Mouse (Mus musculus) ES-Bruce4 (cell line): ENCODE measurements around the gene Epha2. TPM values are rescaled to one million over a fixed set of nuclear protein-coding genes. Genes with fewer than 3 reads are reported as not detected.

Source experiments
- H3K27ac ChIP-seq: 2 replicates; pipeline ENCODE4 v1.5.1; 2012; ENCODE audit warnings: low read length, inconsistent platforms; ENCODE audit not compliant: insufficient read depth
- H3K27me3 ChIP-seq: 2 replicates; pipeline ENCODE4 v1.6.1; 2012; ENCODE audit warnings: mild to moderate bottlenecking, low read length, inconsistent platforms; ENCODE audit not compliant: control insufficient read depth, poor library complexity, insufficient read depth, severe bottlenecking
- H3K36me3 ChIP-seq: 2 replicates; pipeline ENCODE4 v1.6.1; 2012; ENCODE audit warnings: inconsistent platforms, mild to moderate bottlenecking, low read length, moderate library complexity; ENCODE audit not compliant: control insufficient read depth, poor library complexity, insufficient read depth, severe bottlenecking
- H3K4me1 ChIP-seq: one replicate; pipeline ENCODE4 v1.8.1; 2011; ENCODE audit warnings: low read length; ENCODE audit not compliant: control insufficient read depth, insufficient read depth
- H3K4me3 ChIP-seq: 2 replicates; pipeline ENCODE4 v1.5.1; 2011; ENCODE audit warnings: low read depth, mild to moderate bottlenecking, low read length
- H3K9ac ChIP-seq: 2 replicates; pipeline ENCODE4 v1.6.1; 2012; ENCODE audit warnings: low read depth, mild to moderate bottlenecking, inconsistent platforms; ENCODE audit not compliant: poor library complexity, severe bottlenecking
- H3K9me3 ChIP-seq: replicated peaks from 2 replicates; pipeline ENCODE4 v1.6.1; 2012; ENCODE audit warnings: mild to moderate bottlenecking, low read length, inconsistent platforms; ENCODE audit not compliant: control insufficient read depth, poor library complexity, insufficient read depth, severe bottlenecking
- CTCF ChIP-seq: IDR thresholded peaks from one replicate; pipeline ENCODE4 v1.8.1; 2011; ENCODE audit warnings: low read depth, low read length
- EP300 ChIP-seq: IDR thresholded peaks from 2 replicates; pipeline ENCODE4 v1.6.1; 2011; ENCODE audit warnings: low read depth, low read length; ENCODE audit not compliant: insufficient read depth
- POLR2A ChIP-seq: IDR thresholded peaks from one replicate; pipeline ENCODE4 v1.8.1; 2011; ENCODE audit warnings: low read length; ENCODE audit not compliant: insufficient read depth
- polyA plus RNA-seq: library from polyadenylated mRNA; stranded (reverse); fragments of >200 nt; gene quantifications from 2 replicates; pipeline ENCODE4 v1.2.4, GENCODE M21; 2011; ENCODE audit warnings: low read depth; ENCODE audit not compliant: missing spikeins, insufficient read depth, insufficient read length

The Epha2 gene
- polyA plus RNA-seq, 1 experiment: 44.7 TPM

- H3K9ac ChIP-seq: peak overlapping the region; percentile 14; the same call in 1 of the 2 replicates
- H3K27ac ChIP-seq: no peak overlapping the region
- H3K4me1 ChIP-seq: peaks cover 30% of the 10 kb centered on the region
- no peak overlapping the region for H3K4me3 ChIP-seq
- H3K36me3 ChIP-seq: no peaks in the 10 kb centered on the region
- TF ChIP-seq EP300 (no peak), POLR2A (no peak), CTCF (no peak)
- no peaks in the 10 kb centered on the region for H3K27me3 ChIP-seq
- no peaks in the 10 kb centered on the region for H3K9me3 ChIP-seq
These were observed 26.3 kb upstream of the Epha2 start for GRCm38 (mm10) chr4:141274485-141275341.

- no peaks in the 10 kb centered on the region for H3K27me3 ChIP-seq
- no peaks in the 10 kb centered on the region for H3K9me3 ChIP-seq
- TF ChIP-seq EP300 (no peak), POLR2A (no peak), CTCF (no peak)
- no peak overlapping the region for H3K9ac ChIP-seq
- H3K4me1 ChIP-seq: peaks cover 30% of the 10 kb centered on the region
- H3K36me3 ChIP-seq: no peaks in the 10 kb centered on the region
- peak overlapping the region; percentile 91 for H3K27ac ChIP-seq
- H3K4me3 ChIP-seq: no peak overlapping the region
These were observed 23.9 kb upstream of the Epha2 start for GRCm38 (mm10) chr4:141277157-141277556.

GRCm38 (mm10) chr4:141278154-141278553 is 22.9 kb upstream of the Epha2 start:
- Histone ChIP-seq H3K27ac (peak overlapping the region; percentile 91), H3K9ac (peak overlapping the region; percentile 43), H3K4me1 (peaks cover 29% of the 10 kb centered on the region), H3K4me3 (peak overlapping the region; percentile 20; the same call in 1 of the 2 replicates), H3K27me3 (no peaks in the 10 kb centered on the region), H3K9me3 (no peaks in the 10 kb centered on the region), H3K36me3 (no peaks in the 10 kb centered on the region)
- TF ChIP-seq EP300 (0 out of 2 replicates have a peak, but pooled peaks have one; percentile 29), POLR2A (no peak), CTCF (no peak)

GRCm38 (mm10) chr4:141279327-141279726 is 21.7 kb upstream of the Epha2 start:
- peak overlapping the region; percentile 23 for H3K4me3 ChIP-seq
- H3K9ac ChIP-seq: peak overlapping the region; percentile 43; the same call in 1 of the 2 replicates
- no peaks in the 10 kb centered on the region for H3K9me3 ChIP-seq
- H3K27ac ChIP-seq: peak overlapping the region; percentile 91
- H3K4me1 ChIP-seq: peaks cover 33% of the 10 kb centered on the region
- H3K27me3 ChIP-seq: no peaks in the 10 kb centered on the region
- H3K36me3 ChIP-seq: no peaks in the 10 kb centered on the region
- TF ChIP-seq POLR2A (no peak), EP300 (peak; percentile 89)

- TF ChIP-seq CTCF: no peak
- TF ChIP-seq EP300: no peak
- no peak for TF ChIP-seq POLR2A
- Histone ChIP-seq H3K27ac (peak overlapping the region; percentile 66), H3K4me1 (peaks cover 30% of the 10 kb centered on the region), H3K9ac (peak overlapping the region; percentile 25; the same call in 1 of the 2 replicates), H3K36me3 (no peaks in the 10 kb centered on the region), H3K4me3 (no peak overlapping the region), H3K27me3 (no peaks in the 10 kb centered on the region), H3K9me3 (no peaks in the 10 kb centered on the region)
These were observed 21.3 kb upstream of the Epha2 start for GRCm38 (mm10) chr4:141279783-141280182.

GRCm38 (mm10) chr4:141280471-141280870 is 20.6 kb upstream of the Epha2 start:
- TF ChIP-seq EP300: no peak
- no peak for TF ChIP-seq CTCF
- no peak for TF ChIP-seq POLR2A
- peak overlapping the region; percentile 96 for H3K27ac ChIP-seq

More at GRCm38 (mm10) chr4:141280471-141280870, 20.6 kb upstream of the Epha2 start:
- H3K4me3 ChIP-seq: no peak overlapping the region
- no peaks in the 10 kb centered on the region for H3K36me3 ChIP-seq
- H3K9me3 ChIP-seq: no peaks in the 10 kb centered on the region
- no peak overlapping the region for H3K9ac ChIP-seq
- H3K27me3 ChIP-seq: no peaks in the 10 kb centered on the region
- H3K4me1 ChIP-seq: peaks cover 28% of the 10 kb centered on the region
